Mouse (Mus musculus) erythroblast, embryonic 14.5 days (primary cell): ENCODE results near the gene Cacna1d.

Experiments
- GATA1 ChIP-seq: IDR thresholded peaks from 2 replicates; pipeline ENCODE4 v1.6.1; 2012; ENCODE audit warnings: low read length, inconsistent platforms, mixed read lengths
- TAL1 ChIP-seq: IDR thresholded peaks from 3 replicates; pipeline ENCODE4 v1.6.1; 2012; ENCODE audit warnings: low read length, inconsistent platforms, mixed read lengths

GRCm38 (mm10) chr14:30270350-30270749 is 220.9 kb downstream of the Cacna1d start:
- TF ChIP-seq GATA1 (no peak), TAL1 (no peak)
